ENCODE assay signal across 23 mouse cellular contexts in genomic region chr7:80813397-80813796, GRCm38 (mm10). TPM values are rescaled to one million over a fixed set of nuclear protein-coding genes. Genes with fewer than 3 reads are reported as not detected.
DNase-seq lines count a peak whose midpoint lies in the region; ATAC-seq and TF ChIP-seq lines count a peak whose summit lies in the region.
"Had no signal": no experiment of that assay in that cellular context is flagged by ENCODE, and none has a peak within 500 bp of the region (broad histone marks: within the 10 kb centered on the region; RNA-seq: fewer than 3 reads in every experiment).

No protein-coding gene starts in this region.

- no peak for TF ChIP-seq EP300 in stomach, postnatal 0 days (optimal IDR thresholded peaks at IDR 0.05)

- H3K4me2 ChIP-seq in stomach, postnatal 0 days (replicated peaks; ENCODE audit: low read depth) = no peak overlapping the region
- H3K4me2 ChIP-seq in kidney, embryonic 14.5 days (replicated peaks; ENCODE audit: low read depth, low read length) = no peak overlapping the region
- H3K4me2 ChIP-seq in hindbrain, embryonic 13.5 days = no peak overlapping the region
- H3K4me2 ChIP-seq: embryonic facial prominence, embryonic 13.5 days; heart, embryonic 15.5 days; liver, embryonic 12.5 days; midbrain, embryonic 13.5 days had no signal

- H3K9ac ChIP-seq in stomach, postnatal 0 days (ENCODE audit: low read length) = no peak overlapping the region
- H3K9ac ChIP-seq in kidney, embryonic 14.5 days (ENCODE audit: low read depth, low read length) = no peak overlapping the region
- H3K9ac ChIP-seq in hindbrain, embryonic 13.5 days = no peak overlapping the region
- H3K9ac ChIP-seq: embryonic facial prominence, embryonic 13.5 days; heart, embryonic 15.5 days; liver, embryonic 12.5 days; liver, postnatal 0 days; midbrain, embryonic 13.5 days had no signal

- 58% methylated on average over 4 of the region's 4 CpGs for WGBS in stomach, postnatal 0 days
- 96% methylated on average over 4 of the region's 4 CpGs for WGBS in kidney, embryonic 14.5 days
- WGBS in hindbrain, embryonic 13.5 days = 89% methylated on average over 4 of the region's 4 CpGs
- WGBS in limb, embryonic 10.5 days = 92% methylated on average over 4 of the region's 4 CpGs

- peak; percentile 48; the same call in 1 of the 2 replicates for ATAC-seq in granulocyte monocyte progenitor cell, adult 5-6 weeks (replicated peaks; ENCODE audit: poor library complexity, severe bottlenecking)
- ATAC-seq in stomach, postnatal 0 days (ENCODE audit: low FRiP score, low TSS enrichment) = peak; percentile 82
- no peak for ATAC-seq in kidney, embryonic 14.5 days (ENCODE audit: low FRiP score, low TSS enrichment)
- ATAC-seq in hindbrain, embryonic 13.5 days (ENCODE audit: low FRiP score) = no peak
- ATAC-seq: CD4-positive, CD25-positive, alpha-beta regulatory T cell, adult 4 months; forebrain, embryonic 16.5 days; hindbrain, postnatal 0 days; liver, embryonic 12.5 days; liver, postnatal 0 days; midbrain, embryonic 13.5 days had no signal

- no peaks in the 10 kb centered on the region for H3K4me1 ChIP-seq in stomach, postnatal 0 days (replicated peaks; ENCODE audit: control insufficient read depth, insufficient read depth)
- no peaks in the 10 kb centered on the region for H3K4me1 ChIP-seq in kidney, embryonic 14.5 days (ENCODE audit: control insufficient read depth, insufficient read depth, low read length)
- no peaks in the 10 kb centered on the region for H3K4me1 ChIP-seq in hindbrain, embryonic 13.5 days (replicated peaks)
- H3K4me1 ChIP-seq in limb, embryonic 10.5 days = no peaks in the 10 kb centered on the region
- H3K4me1 ChIP-seq: embryonic facial prominence, embryonic 13.5 days; liver, embryonic 12.5 days; midbrain, embryonic 13.5 days had no signal

- no peaks in the 10 kb centered on the region for H3K36me3 ChIP-seq in stomach, postnatal 0 days (ENCODE audit: control insufficient read depth, insufficient read depth, low read length)
- H3K36me3 ChIP-seq in kidney, embryonic 14.5 days (ENCODE audit: control insufficient read depth, insufficient read depth, low read length) = no peaks in the 10 kb centered on the region
- no peaks in the 10 kb centered on the region for H3K36me3 ChIP-seq in hindbrain, embryonic 13.5 days
- H3K36me3 ChIP-seq in limb, embryonic 10.5 days = no peaks in the 10 kb centered on the region
- H3K36me3 ChIP-seq: embryonic facial prominence, embryonic 13.5 days; heart, embryonic 15.5 days; liver, embryonic 12.5 days; midbrain, embryonic 13.5 days had no signal

- TF ChIP-seq CTCF in stomach, postnatal 0 days (IDR thresholded peaks at IDR 0.05; ENCODE audit: low read depth) = no peak

- H3K9me3 ChIP-seq in stomach, postnatal 0 days (ENCODE audit: control insufficient read depth, low read length) = no peaks in the 10 kb centered on the region
- no peaks in the 10 kb centered on the region for H3K9me3 ChIP-seq in kidney, embryonic 14.5 days (ENCODE audit: control insufficient read depth, low read length)
- no peaks in the 10 kb centered on the region for H3K9me3 ChIP-seq in hindbrain, embryonic 13.5 days
- no peaks in the 10 kb centered on the region for H3K9me3 ChIP-seq in limb, embryonic 10.5 days (replicated peaks)
- H3K9me3 ChIP-seq: embryonic facial prominence, embryonic 13.5 days; heart, embryonic 15.5 days; liver, embryonic 12.5 days; midbrain, embryonic 13.5 days had no signal

- peak; percentile 64 for DNase-seq in adrenal gland, adult 8-10 months
- no peak for DNase-seq in adrenal gland, postnatal 4 days (ENCODE audit: low spot score in 2 of 2)
- DNase-seq in adrenal gland, postnatal 10 days = peak; percentile 30
- DNase-seq in stomach, postnatal 0 days (ENCODE audit: low spot score) = no peak
- DNase-seq in limb, embryonic 10.5 days (ENCODE audit: low spot score) = no peak
- DNase-seq: cerebellum, adult 8-10 months; kidney, adult 18-20 months; kidney, postnatal 36 days; liver, postnatal 0 days; lung, postnatal 36 days had no signal

- H3K27ac ChIP-seq in stomach, postnatal 0 days (replicated peaks) = no peak overlapping the region
- no peak overlapping the region for H3K27ac ChIP-seq in kidney, embryonic 14.5 days (ENCODE audit: low read depth, low read length)
- no peak overlapping the region for H3K27ac ChIP-seq in hindbrain, embryonic 13.5 days
- no peak overlapping the region for H3K27ac ChIP-seq in limb, embryonic 10.5 days
- H3K27ac ChIP-seq: embryonic facial prominence, embryonic 13.5 days; heart, embryonic 15.5 days; hindbrain, postnatal 0 days; layer of hippocampus, adult 2 months; left cerebral cortex, adult 2 months; liver, embryonic 12.5 days; midbrain, embryonic 13.5 days had no signal

- no peak overlapping the region for H3K4me3 ChIP-seq in stomach, postnatal 0 days (ENCODE audit: low read depth, low read length)
- H3K4me3 ChIP-seq in kidney, embryonic 14.5 days (ENCODE audit: low read length) = no peak overlapping the region
- no peak overlapping the region for H3K4me3 ChIP-seq in hindbrain, embryonic 13.5 days
- H3K4me3 ChIP-seq in limb, embryonic 10.5 days = no peak overlapping the region
- H3K4me3 ChIP-seq: embryonic facial prominence, embryonic 13.5 days; erythroblast, embryonic 14.5 days; heart, embryonic 15.5 days; layer of hippocampus, adult 2 months; left cerebral cortex, adult 2 months; liver, embryonic 12.5 days; midbrain, embryonic 13.5 days had no signal

- H3K27me3 ChIP-seq in stomach, postnatal 0 days (ENCODE audit: control insufficient read depth, insufficient read depth, low read length) = no peaks in the 10 kb centered on the region
- H3K27me3 ChIP-seq in kidney, embryonic 14.5 days (ENCODE audit: control insufficient read depth, insufficient read depth, low read length) = no peaks in the 10 kb centered on the region
- no peaks in the 10 kb centered on the region for H3K27me3 ChIP-seq in hindbrain, embryonic 13.5 days
- no peaks in the 10 kb centered on the region for H3K27me3 ChIP-seq in limb, embryonic 10.5 days (ENCODE audit: low read depth, poor library complexity, severe bottlenecking)
- H3K27me3 ChIP-seq: embryonic facial prominence, embryonic 13.5 days; heart, embryonic 15.5 days; midbrain, embryonic 13.5 days had no signal

RNA-seq across cellular contexts. Expression of gene Iqgap1, which starts 12.4 kb away (rescaled TPM):
- total RNA-seq in adrenal gland, adult 8-10 months (2022) = 100 to 1,000 TPM in 2 of 4 experiments, 10 to 100 TPM in 2; 82.6 to 138 (median 109) TPM
- 100 to 1,000 TPM in 1 of 2 experiments, 10 to 100 TPM in 1; 92.0 to 107 TPM for total RNA-seq in adrenal gland, postnatal 4 days (2021)
- total RNA-seq in adrenal gland, postnatal 10 days (2021) = 10 to 100 TPM; 76.2 to 86.8 TPM
- 89.6 and 92.9 TPM in 2 replicates for total RNA-seq in granulocyte monocyte progenitor cell, adult 5-6 weeks (2014; fragmentation: Nextera tagmentation)
- total RNA-seq in granulocyte monocyte progenitor cell, adult 5-6 weeks (2017) = 85.5 and 95.4 TPM in 2 replicates
- polyA plus RNA-seq in stomach, postnatal 0 days (2015; fragmentation: Nextera tagmentation; extraction: Ambion mirVana) = 52.8 and 58.0 TPM in 2 replicates
- polyA plus RNA-seq in kidney, embryonic 14.5 days (2014; fragmentation: Nextera tagmentation; extraction: Ambion mirVana) = 61.0 and 110 TPM in 2 replicates
- 21.1 and 23.6 TPM in 2 replicates for polyA plus RNA-seq in hindbrain, embryonic 13.5 days (2015; fragmentation: Nextera tagmentation; extraction: Ambion mirVana)
- polyA plus RNA-seq in limb, embryonic 10.5 days (2016; fragmentation: Nextera tagmentation; extraction: Ambion mirVana) = 21.8 and 25.4 TPM in 2 replicates

RNA-seq across cellular contexts. Expression of gene Zscan2, which starts 47.3 kb away (rescaled TPM):
- total RNA-seq in adrenal gland, adult 8-10 months (2022) = 10 to 100 TPM in 2 of 4 experiments, 1 to 10 TPM in 2; 6.3 to 10.4 (median 9.7) TPM
- 10 to 100 TPM; 13.4 to 14.2 TPM for total RNA-seq in adrenal gland, postnatal 4 days (2021)
- 1 to 10 TPM; 6.5 to 6.8 TPM for total RNA-seq in adrenal gland, postnatal 10 days (2021)
- total RNA-seq in granulocyte monocyte progenitor cell, adult 5-6 weeks (2014; fragmentation: Nextera tagmentation) = 5.5 and 6.4 TPM in 2 replicates
- total RNA-seq in granulocyte monocyte progenitor cell, adult 5-6 weeks (2017) = 5.6 and 6.9 TPM in 2 replicates
- 0.63 and 0.76 TPM in 2 replicates for polyA plus RNA-seq in stomach, postnatal 0 days (2015; fragmentation: Nextera tagmentation; extraction: Ambion mirVana)
- polyA plus RNA-seq in kidney, embryonic 14.5 days (2014; fragmentation: Nextera tagmentation; extraction: Ambion mirVana) = 2.8 and 4.0 TPM in 2 replicates
- 5.3 and 5.8 TPM in 2 replicates for polyA plus RNA-seq in hindbrain, embryonic 13.5 days (2015; fragmentation: Nextera tagmentation; extraction: Ambion mirVana)
- 4.0 and 4.3 TPM in 2 replicates for polyA plus RNA-seq in limb, embryonic 10.5 days (2016; fragmentation: Nextera tagmentation; extraction: Ambion mirVana)

Comparison
In these comparisons a context has a peak if more than half of its experiments do, and no peak if none do; other contexts are left out.
1. DNase-seq: peak in adrenal gland, adult 8-10 months (single experiment) and adrenal gland, postnatal 10 days (single experiment); none in adrenal gland, postnatal 4 days (0 of 2), stomach, postnatal 0 days (single experiment) and limb, embryonic 10.5 days (single experiment).
2. ATAC-seq: peak in granulocyte monocyte progenitor cell, adult 5-6 weeks (single experiment) and stomach, postnatal 0 days (single experiment); none in kidney, embryonic 14.5 days (single experiment) and hindbrain, embryonic 13.5 days (single experiment).